ENCODE assay signal across 13 mouse cellular contexts in the genomic region with DNA sequence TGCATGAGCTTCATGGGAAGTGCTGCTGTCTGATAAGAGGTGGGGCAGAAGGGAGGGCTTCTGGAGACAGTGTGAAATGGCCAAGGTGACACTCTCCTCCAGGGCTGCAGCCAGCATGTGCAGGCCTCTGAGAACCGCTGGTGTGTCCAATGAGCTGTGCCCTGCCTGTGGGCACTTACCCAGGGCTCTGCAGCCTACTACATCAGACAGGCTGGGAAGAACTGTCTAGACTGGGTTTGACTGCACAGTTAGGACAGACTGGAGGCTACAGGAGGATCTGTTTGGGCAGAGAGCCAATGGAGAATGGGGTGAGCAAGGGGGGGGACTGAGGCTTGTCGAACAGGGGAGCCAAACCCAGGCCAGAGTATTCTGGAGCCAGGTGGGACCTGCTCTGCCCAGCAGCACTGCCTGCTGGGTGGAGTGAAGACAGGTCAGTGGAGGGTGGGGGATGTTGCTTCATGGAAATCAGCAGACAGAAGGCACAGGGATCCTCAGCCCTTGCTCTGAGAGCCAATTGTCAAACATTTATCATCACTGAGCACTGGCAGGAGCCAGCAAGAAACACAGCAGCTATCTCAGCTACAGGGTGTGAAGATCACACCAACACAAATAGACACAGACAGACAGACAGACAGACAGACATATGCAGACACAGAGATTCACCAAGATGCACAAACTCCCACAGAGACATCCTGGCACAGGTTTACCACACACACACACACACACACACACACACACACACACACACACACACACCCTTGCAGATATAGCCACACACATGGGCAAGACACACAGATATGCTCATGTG. TPM values are rescaled to one million over a fixed set of nuclear protein-coding genes. Genes with fewer than 3 reads are reported as not detected.
A peak's percentile ranks its signal among the peaks of the same experiment; 100 is the strongest.
DNase-seq lines count a peak whose midpoint lies in the region; ATAC-seq and TF ChIP-seq lines count a peak whose summit lies in the region.
"Had no signal": no experiment of that assay in that cellular context is flagged by ENCODE, and none has a peak within 500 bp of the region (broad histone marks: within the 10 kb centered on the region; RNA-seq: fewer than 3 reads in every experiment).

No protein-coding gene starts in this region.

- H3K36me3 ChIP-seq in hindbrain, embryonic 14.5 days (replicated peaks; ENCODE audit: control insufficient read depth, insufficient read depth), result no peaks in the 10 kb centered on the region
- H3K36me3 ChIP-seq: limb, embryonic 15.5 days had no signal

- H3K4me3 ChIP-seq in layer of hippocampus, adult 2 months, result no peak overlapping the region
- H3K4me3 ChIP-seq in hindbrain, embryonic 14.5 days (replicated peaks; ENCODE audit: low read length), result no peak overlapping the region
- H3K4me3 ChIP-seq: heart, adult 2 months; limb, embryonic 15.5 days had no signal

- H3K27me3 ChIP-seq in hindbrain, embryonic 14.5 days (ENCODE audit: control insufficient read depth, insufficient read depth, low read length), result no peaks in the 10 kb centered on the region

- peak; percentile 58 for DNase-seq in cerebellum, adult 9-10 months
- no peak for DNase-seq in layer of hippocampus, adult 2 months (ENCODE audit: low spot score in 2 of 2)
- DNase-seq in layer of hippocampus, postnatal 36 days, result no peak
- peak; percentile 72 for DNase-seq in brain, embryonic 14.5 days (ENCODE audit: low read depth)
- no peak for DNase-seq in hindbrain, embryonic 14.5 days (ENCODE audit: low spot score)
- no peak for DNase-seq in natural killer cell, adult 2 months (ENCODE audit: low spot score in 2 of 2)
- DNase-seq in adrenal gland, postnatal 14 days, result no peak
- DNase-seq: adrenal gland, adult 2 months; kidney, postnatal 36 days; right cerebral cortex, postnatal 14 days had no signal

- ATAC-seq in cerebellum, adult (ENCODE audit: insufficient number of reproducible peaks, low FRiP score, low TSS enrichment), result no peak
- ATAC-seq in hindbrain, embryonic 14.5 days (ENCODE audit: low FRiP score), result peak; percentile 71; the same call in 1 of the 2 replicates

- no peak for TF ChIP-seq POLR2A in brain, embryonic 14.5 days (IDR thresholded peaks at IDR 0.05; ENCODE audit: borderline replicate concordance, extremely low read depth, insufficient read depth, insufficient read length, poor library complexity, severe bottlenecking)

- no peak overlapping the region for H3K9ac ChIP-seq in hindbrain, embryonic 14.5 days
- H3K9ac ChIP-seq: limb, embryonic 15.5 days had no signal

- 0 out of 2 replicates have a peak, but pooled peaks cover 9% of the 10 kb centered on the region for H3K4me1 ChIP-seq in hindbrain, embryonic 14.5 days (replicated peaks; ENCODE audit: control insufficient read depth, insufficient read depth, low read length)

- TF ChIP-seq CTCF in layer of hippocampus, adult 2 months (conservative IDR thresholded peaks at IDR 0.05), result no peak
- no peak for TF ChIP-seq CTCF in brain, embryonic 14.5 days (IDR thresholded peaks at IDR 0.05; ENCODE audit: borderline replicate concordance, extremely low read depth, insufficient read depth, insufficient read length)

- H3K27ac ChIP-seq in layer of hippocampus, adult 2 months, result peak overlapping the region; percentile 1; the same call in 1 of the 2 replicates
- H3K27ac ChIP-seq in hindbrain, embryonic 14.5 days, result peak overlapping the region; percentile 9; the same call in 1 of the 2 replicates
- H3K27ac ChIP-seq: heart, adult 2 months; limb, embryonic 15.5 days had no signal

- 45% methylated on average over 2 of the region's 2 CpGs for WGBS in hindbrain, embryonic 14.5 days

- H3K9me3 ChIP-seq in hindbrain, embryonic 14.5 days (ENCODE audit: control insufficient read depth, low read length), result no peaks in the 10 kb centered on the region

- H3K4me2 ChIP-seq in hindbrain, embryonic 14.5 days (replicated peaks), result no peak overlapping the region
- H3K4me2 ChIP-seq: limb, embryonic 15.5 days had no signal

RNA-seq across cellular contexts. Expression of a gene that starts 41.8 kb away (rescaled TPM):
- total RNA-seq in layer of hippocampus, adult 2 months (2021), result 100 to 1,000 TPM; 150 to 159 TPM
- 100 to 1,000 TPM; 150 to 152 TPM for total RNA-seq in layer of hippocampus, postnatal 36 days (2021)
- polyA plus RNA-seq in brain, embryonic 14.5 days (2012; rRNA removed), result 46.7 and 59.3 TPM in 2 replicates
- polyA plus RNA-seq in hindbrain, embryonic 14.5 days (2014; fragmentation: Nextera tagmentation; extraction: Ambion mirVana), result 150 and 160 TPM in 2 replicates
- total RNA-seq in adrenal gland, postnatal 14 days (2021), result 80.8 and 88.8 TPM in 2 replicates

Comparison
In these comparisons a context has a peak if more than half of its experiments do, and no peak if none do; other contexts are left out.
1. DNase-seq: peak in cerebellum, adult 9-10 months (single experiment) and brain, embryonic 14.5 days (single experiment); none in layer of hippocampus, adult 2 months (0 of 2), layer of hippocampus, postnatal 36 days (0 of 2), hindbrain, embryonic 14.5 days (single experiment), natural killer cell, adult 2 months (0 of 2) and adrenal gland, postnatal 14 days (single experiment).